Mouse (Mus musculus) limb, embryonic 14.5 days (tissue): ENCODE data around the gene Spin1. TPM values are rescaled to one million over a fixed set of nuclear protein-coding genes. Genes with fewer than 3 reads are reported as not detected.

Source experiments
- ATAC-seq: fragments of 200-750 bp; cut with Nextera tagmentation; 2 replicates; pipeline ENCODE4 v1.8.0; 2017; ENCODE audit warnings: low read depth, moderate number of reproducible peaks, moderate TSS enrichment; ENCODE audit not compliant: low FRiP score
- DNase-seq: peaks from one replicate; pipeline ENCODE4 v3.0.0-alpha.2; 2015; ENCODE audit warnings: low spot score
- H3K27ac ChIP-seq: fragments of 300-500 bp; sonication (generic); replicated peaks from 2 replicates; pipeline ENCODE4 v1.5.1; 2014; ENCODE audit warnings: low read depth, mild to moderate bottlenecking, low read length, moderate library complexity, mixed read lengths
- H3K27me3 ChIP-seq: fragments of 300-500 bp; sonication (generic); 2 replicates; pipeline ENCODE4 v1.6.1; 2014; ENCODE audit warnings: low read length, mixed read lengths; ENCODE audit not compliant: control insufficient read depth, insufficient read depth
- H3K36me3 ChIP-seq: fragments of 300-500 bp; sonication (generic); 2 replicates; pipeline ENCODE4 v1.6.1; 2014; ENCODE audit warnings: mild to moderate bottlenecking, low read length, moderate library complexity, mixed read lengths; ENCODE audit not compliant: control insufficient read depth, insufficient read depth
- H3K4me1 ChIP-seq: fragments of 300-500 bp; sonication (generic); 2 replicates; pipeline ENCODE4 v1.6.1; 2014; ENCODE audit warnings: antibody characterized with exemption, low read length, mixed read lengths; ENCODE audit not compliant: control insufficient read depth, insufficient read depth
- H3K4me2 ChIP-seq: fragments of 300-500 bp; sonication (generic); replicated peaks from 2 replicates; pipeline ENCODE4 v1.6.1; 2014; ENCODE audit warnings: low read depth, mild to moderate bottlenecking, low read length, moderate library complexity; ENCODE audit not compliant: severe bottlenecking
- H3K4me3 ChIP-seq: fragments of 300-500 bp; sonication (generic); replicated peaks from 2 replicates; pipeline ENCODE4 v1.5.1; 2014; ENCODE audit warnings: low read length
- H3K9ac ChIP-seq: fragments of 300-500 bp; sonication (generic); 2 replicates; pipeline ENCODE4 v1.6.1; 2014; ENCODE audit warnings: mild to moderate bottlenecking, low read depth, low read length, moderate library complexity; ENCODE audit not compliant: severe bottlenecking
- H3K9me3 ChIP-seq: fragments of 300-500 bp; sonication (generic); 2 replicates; pipeline ENCODE4 v1.6.1; 2016; ENCODE audit warnings: low read length; ENCODE audit not compliant: control insufficient read depth
- POLR2A ChIP-seq: fragments of 200-500 bp; IDR thresholded peaks from 2 replicates; pipeline ENCODE4 v1.8.0; 2012; ENCODE audit warnings: inconsistent platforms, mild to moderate bottlenecking, moderate library complexity, borderline replicate concordance; ENCODE audit not compliant: insufficient read depth, insufficient read length; ENCODE audit errors: extremely low read depth
- WGBS: fragments of 180-500 bp; shearing (Covaris S2); extraction: QIAGEN DNeasy Blood & Tissue Kit; methylation state at CpG from one replicate; pipeline ENCODE4 v1.1.7; 2014; 5-methylcytosine and 5-hydroxymethylcytosine counted together
- polyA plus RNA-seq, 2 experiments: library from polyadenylated mRNA; depleted of rRNA in 1 of 2; stranded (reverse) in 1 of 2; unstranded in 1 of 2; fragments of >200 nt; fragmentation: Nextera tagmentation in 1 of 2; extraction: Ambion mirVana in 1 of 2; gene quantifications; 2 replicates each; pipeline versions ENCODE4 v1.2.1 to v1.2.3; 2012 to 2014

The Spin1 gene
- polyA plus RNA-seq, 2 experiments: 70.6 to 115 TPM

DNA sequence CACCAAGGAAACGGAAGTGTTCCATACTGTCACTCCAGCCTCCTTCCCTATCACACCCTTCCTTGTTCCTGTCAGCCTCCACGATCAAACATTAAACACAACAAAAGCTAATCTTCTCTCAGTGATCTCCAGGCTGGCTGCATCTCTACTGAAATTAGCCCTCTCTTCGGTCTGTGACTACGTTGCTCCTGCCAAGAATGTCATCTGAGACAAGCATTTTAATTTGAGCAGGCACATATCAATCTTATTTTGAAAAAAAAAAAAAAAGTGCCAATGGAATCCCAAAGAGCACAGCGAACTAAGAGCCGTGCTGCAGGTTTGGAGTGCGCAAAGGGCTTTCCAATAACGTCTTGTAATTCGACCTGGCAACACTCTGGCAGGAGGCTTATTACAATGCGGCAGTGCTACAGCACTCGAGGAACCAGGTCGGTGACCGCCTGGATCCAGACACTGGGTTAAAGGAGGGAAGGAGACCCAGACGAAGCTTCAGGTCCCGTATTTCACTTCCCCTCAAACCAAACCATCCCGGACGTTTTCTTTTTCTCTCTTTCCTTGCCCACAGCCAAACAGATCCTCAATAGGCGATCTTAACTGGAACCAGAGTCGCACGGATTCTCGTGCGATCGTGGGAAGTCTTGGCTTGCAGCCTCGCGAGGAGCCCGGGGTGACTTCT lies 984 bp upstream of the Spin1 start:
- peak overlapping the region; percentile 89 for H3K4me3 ChIP-seq
- DNase-seq (peak; percentile 66), ATAC-seq (no peak)
- peak overlapping the region; percentile 99 for H3K9ac ChIP-seq
- no peak for TF ChIP-seq POLR2A
- H3K4me2 ChIP-seq: peak overlapping the region; percentile 78
- H3K36me3 ChIP-seq: no peaks in the 10 kb centered on the region
- H3K27ac ChIP-seq: peak overlapping the region; percentile 81
- H3K9me3 ChIP-seq: no peaks in the 10 kb centered on the region
- H3K4me1 ChIP-seq: peaks cover 21% of the 10 kb centered on the region
- H3K27me3 ChIP-seq: no peaks in the 10 kb centered on the region
- whole genome bisulfite sequencing: 4% methylated on average over 26 of the region's 26 CpGs

DNA sequence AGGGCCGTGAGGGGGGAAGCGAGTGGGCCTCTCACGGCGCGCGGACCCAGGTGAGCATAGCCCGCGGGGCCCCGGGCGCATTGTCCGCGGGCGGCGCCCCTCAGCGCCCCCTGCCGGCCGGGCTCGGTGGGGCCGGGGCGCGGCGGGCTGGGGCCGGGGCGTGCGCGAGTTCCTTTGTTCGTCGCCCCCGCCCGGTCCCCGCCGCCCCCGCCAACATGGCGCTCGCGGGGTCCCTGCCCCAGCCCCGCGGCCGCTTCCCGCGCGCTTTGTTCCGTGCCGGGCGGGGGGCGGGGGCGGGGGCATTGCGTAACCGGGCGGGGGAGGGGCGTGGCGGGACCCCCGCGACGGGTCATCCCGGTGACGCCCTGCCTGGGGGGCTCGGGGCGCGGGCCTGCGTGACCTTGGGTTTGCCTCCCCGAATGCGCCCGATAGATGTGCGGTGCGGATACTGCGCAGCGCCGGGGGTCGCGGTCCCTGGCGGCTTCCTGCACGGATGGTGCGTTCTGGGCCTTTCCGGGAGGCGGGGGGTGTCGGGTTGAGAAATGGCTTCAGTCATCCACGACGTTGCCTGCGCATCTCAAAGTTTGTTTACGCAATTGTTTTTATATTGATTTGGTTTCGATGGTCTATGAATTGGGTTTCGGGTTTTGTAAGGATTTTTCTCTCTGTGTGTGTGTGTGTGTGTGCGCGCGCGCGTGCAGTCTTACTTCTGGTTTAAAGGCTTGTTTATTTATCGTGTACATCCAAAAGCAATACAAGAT lies 516 bp downstream of the Spin1 start:
- peak overlapping the region; percentile 42 for H3K4me2 ChIP-seq
- no peaks in the 10 kb centered on the region for H3K27me3 ChIP-seq
- no peaks in the 10 kb centered on the region for H3K9me3 ChIP-seq
- no peak for TF ChIP-seq POLR2A
- H3K9ac ChIP-seq: peak overlapping the region; percentile 99
- DNase-seq (peak; percentile 32), ATAC-seq (peak; percentile 67)
- peaks cover 21% of the 10 kb centered on the region for H3K4me1 ChIP-seq
- peak overlapping the region; percentile 89 for H3K4me3 ChIP-seq
- H3K36me3 ChIP-seq: no peaks in the 10 kb centered on the region
- WGBS: 2% methylated on average over 39 of the region's 89 CpGs
- peak overlapping the region; percentile 96 for H3K27ac ChIP-seq

DNA sequence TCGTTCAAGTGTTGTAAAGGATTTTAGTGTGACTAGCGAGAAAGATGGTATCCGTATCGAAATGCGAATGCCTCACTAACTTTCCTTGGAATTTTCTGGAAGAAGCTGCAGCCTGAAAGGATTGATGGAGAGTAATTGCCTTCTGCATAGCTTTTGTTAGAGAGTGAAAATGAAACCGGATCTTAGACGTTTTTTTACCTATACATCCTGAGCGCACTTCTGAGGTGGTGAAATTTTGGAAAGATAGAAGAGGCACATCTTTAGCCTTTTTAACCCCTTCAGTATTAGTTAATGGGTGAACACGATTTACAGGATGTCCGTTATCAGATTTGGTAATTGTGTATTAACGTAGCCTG lies 1.1 kb downstream of the Spin1 start:
- WGBS: 27% methylated on average over 11 of the region's 11 CpGs
- Histone ChIP-seq H3K4me3 (peak overlapping the region; percentile 89), H3K9ac (peak overlapping the region; percentile 99), H3K27me3 (no peaks in the 10 kb centered on the region), H3K9me3 (no peaks in the 10 kb centered on the region), H3K36me3 (no peaks in the 10 kb centered on the region), H3K4me1 (peaks cover 21% of the 10 kb centered on the region), H3K27ac (peak overlapping the region; percentile 96), H3K4me2 (peak overlapping the region; percentile 42)
- DNase-seq: peak; percentile 42
- ATAC-seq: no peak
- no peak for TF ChIP-seq POLR2A

DNA sequence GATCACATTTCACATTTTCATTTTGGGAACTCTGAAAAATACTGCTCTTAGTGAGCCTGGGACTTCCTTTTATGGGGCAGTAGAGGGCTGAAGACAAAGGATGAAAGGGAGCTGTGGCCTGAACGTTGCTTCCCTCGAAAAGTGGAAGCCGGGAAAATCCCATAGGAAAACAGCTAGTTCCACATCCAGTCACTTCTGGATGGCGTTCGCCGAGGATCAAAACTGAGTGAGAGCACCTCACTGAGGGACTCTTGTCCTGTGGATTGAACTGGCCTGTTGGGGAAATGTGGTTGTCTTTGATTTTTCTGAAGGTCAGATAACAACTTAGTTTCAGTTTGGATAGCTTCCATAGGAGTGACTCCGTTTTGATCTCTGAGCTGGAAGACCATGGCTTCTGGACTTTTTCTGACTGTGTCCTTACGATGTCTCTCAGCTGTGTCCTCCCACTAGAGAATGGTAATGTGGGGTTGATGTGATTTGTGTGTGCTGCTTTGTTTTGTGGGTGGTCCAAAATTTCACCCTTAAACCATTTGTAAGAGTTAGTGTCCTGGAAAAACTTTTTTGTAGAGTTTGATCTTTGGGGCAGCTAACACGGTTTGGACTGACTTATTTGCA lies 2.5 kb downstream of the Spin1 start:
- H3K4me2 ChIP-seq: 0 out of 2 replicates have a peak overlapping the region, but pooled peaks have one; percentile 42
- ATAC-seq (no peak), DNase-seq (no peak)
- no peak for TF ChIP-seq POLR2A
- H3K27ac ChIP-seq: no peak overlapping the region; the same call in 1 of the 2 replicates
- no peaks in the 10 kb centered on the region for H3K27me3 ChIP-seq
- no peaks in the 10 kb centered on the region for H3K36me3 ChIP-seq
- 82% methylated on average over 9 of the region's 9 CpGs for WGBS
- 0 out of 2 replicates have a peak overlapping the region, but pooled peaks have one; percentile 89 for H3K4me3 ChIP-seq
- H3K9ac ChIP-seq: no peak overlapping the region
- no peaks in the 10 kb centered on the region for H3K9me3 ChIP-seq
- peaks cover 21% of the 10 kb centered on the region for H3K4me1 ChIP-seq

DNA sequence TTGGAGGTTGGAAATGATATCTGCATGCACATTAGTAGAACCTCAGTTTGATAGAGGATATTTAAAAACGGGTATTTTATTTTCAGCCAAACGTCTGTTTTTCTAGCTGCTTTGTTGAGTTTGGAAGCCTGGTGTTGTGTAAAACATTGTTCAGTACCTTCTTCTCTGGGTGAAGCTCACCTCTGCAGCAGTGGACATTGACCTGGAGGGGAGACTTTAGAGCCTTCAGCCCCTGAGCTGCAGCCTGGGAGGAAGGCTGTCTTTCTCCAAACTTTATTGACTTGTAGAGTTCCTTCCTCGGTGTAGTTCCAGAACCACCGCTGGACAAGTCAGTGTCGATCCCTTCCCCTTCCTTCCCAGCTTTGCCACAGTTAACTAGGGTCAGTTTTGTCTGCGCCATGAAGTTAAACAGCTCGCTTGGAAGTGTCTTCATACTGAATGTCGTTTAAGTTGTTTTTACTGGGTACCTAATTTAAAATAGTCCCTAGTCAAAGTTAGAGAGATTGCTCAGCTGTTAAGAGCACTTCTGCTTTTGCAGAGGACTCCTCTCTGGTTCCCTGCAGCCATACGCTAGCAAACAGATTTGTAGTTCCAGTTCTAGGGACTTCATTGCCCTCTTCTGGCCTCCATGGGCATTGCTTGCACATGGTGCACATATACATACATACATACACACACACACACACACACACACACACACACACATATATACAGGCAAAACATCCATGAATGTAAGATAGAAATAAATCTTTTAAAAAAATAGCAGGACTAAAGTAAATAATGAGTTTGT lies 3.4 kb downstream of the Spin1 start:
- Histone ChIP-seq H3K4me3 (no peak overlapping the region), H3K36me3 (no peaks in the 10 kb centered on the region), H3K9ac (no peak overlapping the region), H3K4me2 (no peak overlapping the region), H3K9me3 (0 out of 2 replicates have a peak, but pooled peaks cover 2% of the 10 kb centered on the region), H3K27me3 (no peaks in the 10 kb centered on the region), H3K4me1 (peaks cover 17% of the 10 kb centered on the region), H3K27ac (no peak overlapping the region)
- TF ChIP-seq POLR2A: no peak
- ATAC-seq (no peak), DNase-seq (no peak)
- whole genome bisulfite sequencing: 95% methylated on average over 9 of the region's 9 CpGs
